Mouse (Mus musculus) cortical plate, adult 2 months (tissue): ENCODE data around the gene Slc41a2.

Experiments used
- CTCF ChIP-seq: fragments of 200-500 bp; IDR thresholded peaks from 2 replicates; pipeline ENCODE4 v1.5.1; 2011; ENCODE audit warnings: mild to moderate bottlenecking, control low read depth, low read length; ENCODE audit not compliant: insufficient read depth; ENCODE audit errors: extremely low read depth
- POLR2A ChIP-seq: fragments of 200-500 bp; IDR thresholded peaks from 2 replicates; pipeline ENCODE4 v1.6.1; 2011; ENCODE audit warnings: mild to moderate bottlenecking, low read length, control low read depth; ENCODE audit not compliant: insufficient read depth; ENCODE audit errors: extremely low read depth

DNA sequence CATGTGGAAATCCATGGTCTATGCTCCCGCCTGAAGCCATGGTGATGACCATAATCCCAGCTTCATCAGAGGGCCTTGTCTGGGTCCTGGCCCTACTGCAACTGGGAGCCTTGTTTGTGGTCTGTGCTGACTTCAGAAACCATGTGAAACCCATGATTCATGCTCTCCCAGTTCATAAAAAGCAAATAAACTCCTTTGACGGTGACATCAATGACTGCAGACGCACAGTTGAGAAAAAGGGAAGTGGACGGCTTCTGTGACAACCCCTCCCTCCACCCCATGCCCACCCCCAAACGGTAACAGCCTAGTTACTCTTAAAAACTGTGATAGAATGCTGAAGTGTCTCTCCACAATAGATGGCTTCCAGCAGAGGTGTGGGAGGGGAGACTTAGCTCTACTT, 122.1 kb downstream of the Slc41a2 start:
- TF ChIP-seq CTCF (no peak), POLR2A (no peak)
